Mouse (Mus musculus) layer of hippocampus, adult 2 months (tissue): Measurements from ENCODE around the gene Fer. TPM values are rescaled to one million over a fixed set of nuclear protein-coding genes. Genes with fewer than 3 reads are reported as not detected.

Source experiments
- DNase-seq, 2 experiments: peaks; one replicate each; pipeline ENCODE4 v3.0.0; 2022; ENCODE audit warnings: low spot score in 2 of 2
- H3K27ac ChIP-seq: fragments of 200-600 bp; 2 replicates; pipeline ENCODE4 v1.8.1; 2022
- H3K4me3 ChIP-seq: fragments of 200-600 bp; 2 replicates; pipeline ENCODE4 v1.8.1; 2022; ENCODE audit warnings: mild to moderate bottlenecking
- CTCF ChIP-seq: fragments of 200-600 bp; conservative IDR thresholded peaks from 2 replicates; pipeline ENCODE4 v1.8.1; 2022; ENCODE audit warnings: antibody characterized with exemption, mild to moderate bottlenecking, moderate library complexity
- total RNA-seq, 2 experiments: library from RNA; stranded (reverse); gene quantifications; 2 replicates each; pipeline ENCODE4 v1.2.3; 2021

Fer gene
- total RNA-seq, 2 experiments from 2014 or later, result 32.9 to 34.9 TPM

DNA sequence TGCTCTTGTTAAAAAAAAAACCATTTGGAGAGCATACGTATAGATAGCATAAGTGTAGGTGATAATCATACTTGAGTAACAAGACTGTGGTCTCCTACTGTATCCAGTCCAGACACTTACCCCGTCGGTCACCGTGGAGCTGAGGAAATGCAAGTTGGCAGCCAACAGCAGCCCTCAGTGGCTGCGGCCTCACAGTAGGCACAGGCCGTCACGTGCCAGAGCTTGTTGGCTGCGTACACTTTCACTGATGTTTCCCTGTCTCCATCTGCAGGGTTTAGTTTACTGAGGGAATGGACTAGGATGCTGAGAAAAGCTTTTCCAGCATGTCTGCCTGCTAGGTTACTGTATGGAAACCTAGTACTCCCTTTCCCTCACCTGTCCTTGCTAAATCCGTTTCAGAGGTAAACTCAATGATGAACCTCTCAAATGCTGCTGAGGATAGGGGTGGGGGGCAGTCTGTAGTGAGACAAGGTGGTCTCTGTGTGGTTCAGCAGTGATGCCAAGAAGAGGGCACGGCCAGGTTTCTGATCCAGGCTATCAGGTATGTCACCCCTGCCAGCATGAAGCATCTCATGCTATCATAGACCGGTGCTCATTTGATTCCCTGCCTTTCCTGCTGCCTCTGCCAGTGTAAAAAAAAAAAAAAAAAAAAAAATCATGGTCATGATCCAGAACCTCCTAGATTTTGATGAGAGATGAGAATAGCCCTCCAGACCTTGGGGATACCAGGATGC, 224.2 kb downstream of the Fer start:
- DNase-seq, result no peak
- H3K4me3 ChIP-seq, result no peak overlapping the region

DNA sequence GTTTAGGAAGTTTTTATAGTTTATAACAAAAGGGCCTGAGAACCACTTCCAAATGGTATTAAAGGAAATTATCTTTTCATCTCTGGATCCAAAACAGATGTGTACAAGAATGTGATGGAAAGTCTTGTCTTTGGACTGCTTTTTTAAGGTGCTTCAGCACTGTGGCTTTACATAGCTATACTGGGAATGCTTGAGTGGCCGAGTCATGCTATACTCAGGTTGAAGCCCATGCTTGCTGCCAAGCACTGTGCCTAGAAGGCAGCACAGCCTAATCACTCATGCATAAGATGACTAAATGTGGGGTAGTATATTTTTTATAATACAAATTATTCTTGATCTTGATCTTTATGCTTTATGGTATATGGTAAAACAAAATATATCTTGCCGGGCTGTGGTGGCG, 225.0 kb downstream of the Fer start:
- no peak for DNase-seq
- Histone ChIP-seq H3K27ac (no peak overlapping the region), H3K4me3 (no peak overlapping the region)
- no peak for TF ChIP-seq CTCF

More for the DNA sequence above, 224.2 kb downstream of the Fer start:
- no peak for TF ChIP-seq CTCF
- 0 out of 2 replicates have a peak overlapping the region, but pooled peaks have one; percentile 10 for H3K27ac ChIP-seq

DNA sequence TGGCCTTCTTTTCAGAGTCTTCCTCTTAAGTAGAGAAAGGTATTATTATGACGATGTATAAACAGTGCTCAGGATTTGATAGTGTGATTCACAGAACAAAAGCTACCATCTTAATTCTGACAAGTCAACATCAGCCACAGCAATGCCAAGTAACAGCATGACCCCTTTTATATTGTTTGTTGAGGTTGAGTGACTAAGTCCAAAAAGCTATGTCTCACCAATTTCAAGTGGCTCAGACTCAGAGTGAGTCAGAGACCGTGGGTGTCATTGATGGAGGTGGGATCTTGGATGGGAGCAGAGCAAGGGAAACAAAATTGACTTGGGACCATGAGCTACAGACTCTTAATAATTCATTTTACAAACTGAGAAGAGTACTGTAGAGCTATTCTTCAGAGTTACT, 230.9 kb downstream of the Fer start:
- no peak for TF ChIP-seq CTCF
- no peak for DNase-seq

DNA sequence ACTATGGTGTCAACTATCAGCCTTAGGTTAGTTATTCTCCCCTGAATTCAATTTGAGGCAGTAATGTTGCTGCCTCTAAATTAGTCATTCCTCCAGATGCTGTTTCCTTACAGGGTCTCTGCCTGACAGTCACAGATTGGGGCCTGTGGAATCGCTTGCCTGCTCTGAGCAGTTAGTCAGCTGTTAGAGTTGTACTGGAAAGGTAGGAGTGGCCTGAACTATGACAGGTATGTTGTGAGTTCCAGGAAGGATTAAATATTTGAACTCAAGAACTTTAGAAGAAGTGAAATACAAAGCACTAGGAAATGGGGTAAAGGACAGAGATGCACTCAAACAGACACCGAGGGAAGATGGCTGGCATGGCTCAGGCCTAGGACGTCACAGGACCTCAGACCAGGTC, 233.9 kb downstream of the Fer start:
- no peak for DNase-seq
- Histone ChIP-seq H3K27ac (no peak overlapping the region), H3K4me3 (no peak overlapping the region)
- TF ChIP-seq CTCF, result no peak

More for the DNA sequence above, 230.9 kb downstream of the Fer start:
- Histone ChIP-seq H3K27ac (no peak overlapping the region), H3K4me3 (no peak overlapping the region)

DNA sequence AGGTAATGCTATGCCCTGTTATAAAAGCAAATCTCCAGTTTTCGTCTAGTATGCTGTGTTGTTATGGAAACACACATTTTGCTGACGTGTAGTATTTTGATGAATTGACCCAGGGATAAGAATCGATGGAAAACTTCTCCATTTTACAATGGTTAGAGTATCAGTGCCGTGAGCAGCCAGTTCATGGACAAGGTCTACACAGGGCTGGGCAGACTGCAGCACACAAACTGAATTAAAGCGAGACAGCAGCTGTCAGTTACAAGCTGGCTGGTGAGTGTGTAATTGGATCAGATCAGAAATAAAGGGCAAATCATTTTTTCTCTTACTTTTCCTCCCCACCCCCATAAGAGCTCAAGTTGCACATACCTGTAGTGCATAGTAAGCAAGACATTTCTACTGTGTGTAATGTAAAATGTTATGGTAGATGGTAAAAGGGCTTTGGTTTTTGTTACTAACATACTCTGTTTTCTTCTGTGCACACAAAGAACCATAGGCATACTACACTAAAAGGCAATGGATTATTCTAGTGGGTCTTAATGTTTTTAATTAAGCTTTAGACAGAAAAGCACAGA, 235.0 kb downstream of the Fer start:
- no peak for TF ChIP-seq CTCF
- H3K4me3 ChIP-seq, result no peak overlapping the region
- no peak for DNase-seq
- 0 out of 2 replicates have a peak overlapping the region, but pooled peaks have one; percentile 14 for H3K27ac ChIP-seq

DNA sequence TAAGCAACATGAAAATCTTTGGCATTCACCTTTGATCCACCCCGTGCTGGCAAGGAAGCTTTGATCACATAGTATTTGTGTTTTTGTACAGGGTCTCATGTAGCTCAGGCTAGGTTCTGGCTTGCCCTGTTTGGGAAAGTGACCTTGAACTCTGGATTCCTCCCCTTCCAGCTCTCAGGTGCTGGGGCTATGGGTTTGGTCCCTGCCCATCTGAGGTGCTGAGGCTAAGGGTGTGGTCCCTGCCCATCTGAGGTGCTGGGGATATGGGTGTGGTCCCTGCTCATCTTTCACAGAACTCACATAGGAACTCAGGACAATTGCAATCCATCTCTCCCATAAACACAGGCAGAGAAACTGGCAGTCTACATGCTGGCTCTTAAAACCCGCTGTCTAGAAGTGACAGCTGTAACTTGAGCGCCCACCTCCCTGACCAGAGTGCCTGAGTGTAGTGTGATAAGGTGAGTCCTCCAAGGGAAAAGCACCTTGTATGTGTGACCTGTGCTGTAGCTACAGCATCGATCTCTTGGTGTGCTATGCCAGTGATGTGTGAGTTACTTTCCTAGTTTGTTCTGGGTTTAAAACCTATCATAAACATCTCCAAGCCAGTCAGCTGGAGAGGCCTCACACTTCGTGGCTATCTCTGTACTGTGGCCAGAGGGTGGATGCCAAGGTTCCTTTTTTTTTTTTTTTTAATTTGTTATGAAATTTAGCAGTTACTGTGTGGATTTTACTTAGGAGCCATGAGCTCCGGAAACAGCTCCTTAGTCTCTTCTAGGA, 236.7 kb downstream of the Fer start:
- no peak overlapping the region for H3K4me3 ChIP-seq
- TF ChIP-seq CTCF, result no peak
- no peak for DNase-seq
- no peak overlapping the region for H3K27ac ChIP-seq

DNA sequence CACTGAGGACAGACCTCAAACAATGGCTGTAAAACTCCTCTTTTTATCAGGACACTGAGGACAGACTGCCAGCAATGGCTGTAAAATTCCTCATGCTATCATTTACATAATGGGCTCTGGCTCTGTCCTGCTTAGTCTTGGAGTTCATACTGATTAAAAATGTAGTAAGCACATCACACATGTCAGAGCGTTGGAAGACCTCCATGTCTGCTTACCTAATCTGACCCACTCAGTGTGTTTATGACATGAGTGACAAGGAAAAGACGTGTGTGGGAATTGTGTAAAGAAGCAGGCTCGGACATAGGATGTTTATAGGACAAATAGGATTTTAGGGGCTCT, 237.3 kb downstream of the Fer start:
- no peak for DNase-seq
- TF ChIP-seq CTCF, result no peak

DNA sequence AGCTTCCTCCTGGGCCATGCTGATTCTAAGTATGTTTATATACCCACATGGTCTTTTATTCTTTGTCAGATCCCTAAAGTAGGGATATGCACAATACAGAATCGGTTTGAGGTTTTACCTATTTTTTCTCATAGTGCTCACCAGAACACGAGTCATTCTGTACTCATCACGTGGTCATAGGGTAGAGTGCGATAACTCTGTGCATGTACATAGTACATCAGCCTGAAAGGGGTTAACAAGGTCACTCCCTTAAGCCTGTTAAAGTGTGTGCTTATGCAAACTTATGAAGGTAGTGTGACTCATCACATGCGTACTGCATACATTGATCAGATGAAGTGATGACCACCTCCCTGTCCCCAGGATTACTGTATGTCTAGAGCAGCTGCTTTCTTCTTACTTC, 245.9 kb downstream of the Fer start:
- Histone ChIP-seq H3K4me3 (no peak overlapping the region), H3K27ac (no peak overlapping the region)
- TF ChIP-seq CTCF, result no peak
- DNase-seq, result no peak

More for the DNA sequence above, 237.3 kb downstream of the Fer start:
- Histone ChIP-seq H3K4me3 (no peak overlapping the region), H3K27ac (no peak overlapping the region)

DNA sequence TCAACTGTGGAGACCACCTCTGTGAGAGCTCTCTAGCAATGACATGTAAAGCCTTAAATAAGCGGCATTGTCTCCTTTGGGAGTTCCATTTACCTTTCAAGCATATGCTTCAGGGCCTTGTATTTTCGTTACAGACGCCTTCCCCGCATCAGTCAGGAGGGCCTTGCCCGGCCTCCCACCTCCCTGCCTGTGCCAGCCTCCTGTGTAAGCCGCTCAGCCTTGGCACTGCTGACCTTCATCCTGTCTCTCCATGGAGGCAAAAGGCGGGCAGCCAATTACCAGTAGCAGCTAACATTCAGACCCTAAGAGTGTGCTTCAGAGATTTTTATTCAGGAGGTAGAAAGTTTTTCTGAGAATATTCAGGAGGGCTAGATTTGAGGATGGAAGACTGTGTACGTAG, 247.0 kb downstream of the Fer start:
- TF ChIP-seq CTCF, result no peak
- Histone ChIP-seq H3K27ac (no peak overlapping the region), H3K4me3 (no peak overlapping the region)
- no peak for DNase-seq

DNA sequence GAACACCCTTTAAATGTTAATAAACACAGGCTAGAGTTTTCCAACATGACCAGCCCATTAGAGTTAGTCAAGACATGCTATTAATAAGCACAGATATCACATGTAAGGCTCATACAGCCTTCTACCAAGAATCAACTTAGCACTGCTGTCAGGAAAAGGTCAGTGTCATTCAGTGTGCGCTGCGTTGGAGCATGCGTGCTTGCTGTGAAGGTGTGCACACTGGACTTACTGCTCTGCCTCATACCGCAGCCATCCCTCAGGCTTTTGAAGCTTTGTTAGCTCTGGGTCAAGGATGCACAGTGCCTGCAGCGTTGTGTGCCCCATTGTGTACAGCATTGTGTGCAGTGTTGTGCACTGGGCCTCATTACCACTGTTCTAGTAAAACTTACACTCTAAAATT, 250.8 kb downstream of the Fer start:
- DNase-seq, result no peak
- H3K4me3 ChIP-seq, result no peak overlapping the region
- H3K27ac ChIP-seq, result no peak overlapping the region
- TF ChIP-seq CTCF, result no peak

DNA sequence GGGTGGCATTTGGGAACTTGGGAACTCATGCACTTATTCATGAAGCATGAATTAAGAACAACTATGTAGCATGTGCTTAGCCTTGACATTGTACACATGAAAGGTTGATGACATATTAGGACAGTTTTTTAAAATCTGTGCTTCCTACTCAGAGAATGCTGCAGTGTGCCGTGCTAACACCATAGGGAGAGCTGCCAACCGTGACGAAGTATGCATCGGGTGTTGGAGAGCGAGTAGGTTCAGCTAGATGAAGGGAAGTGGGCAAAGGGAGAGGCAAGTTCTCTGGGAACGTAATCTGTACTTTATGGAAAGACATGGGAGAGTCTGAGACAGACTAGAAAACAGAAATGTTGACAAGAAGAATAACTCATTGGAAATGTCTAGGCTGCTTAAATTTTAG, 253.9 kb downstream of the Fer start:
- no peak for TF ChIP-seq CTCF
- H3K27ac ChIP-seq, result no peak overlapping the region
- H3K4me3 ChIP-seq, result no peak overlapping the region
- no peak for DNase-seq

DNA sequence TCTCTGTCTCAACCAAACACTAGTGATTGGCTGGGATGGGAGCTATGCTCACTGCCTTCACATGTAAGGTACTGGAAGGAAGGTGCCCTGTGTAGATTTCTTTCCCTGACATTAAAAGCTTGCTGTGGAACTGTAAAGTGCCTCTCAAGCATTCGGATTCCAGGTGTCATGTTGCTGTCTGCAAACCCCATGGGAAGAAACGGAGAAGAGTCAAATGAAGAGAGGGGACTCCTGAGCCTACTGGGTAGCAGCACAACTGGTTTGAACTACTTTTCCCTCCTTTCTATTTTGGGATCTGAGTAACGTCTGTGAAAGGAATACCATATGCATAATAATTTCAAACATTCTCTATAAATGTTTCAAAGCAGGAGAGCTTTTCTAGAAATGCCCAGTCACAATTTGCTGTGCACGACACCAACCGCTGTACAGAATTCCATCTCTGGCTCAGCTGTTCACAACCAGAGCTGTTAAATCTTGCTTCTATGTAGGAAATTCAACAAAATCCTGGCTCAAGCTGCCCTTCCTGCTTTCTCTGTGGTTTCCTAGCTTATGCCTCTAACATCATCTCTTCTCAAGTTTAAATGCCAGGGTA, 256.9 kb downstream of the Fer start:
- no peak for TF ChIP-seq CTCF
- Histone ChIP-seq H3K4me3 (no peak overlapping the region), H3K27ac (no peak overlapping the region)
- no peak for DNase-seq

DNA sequence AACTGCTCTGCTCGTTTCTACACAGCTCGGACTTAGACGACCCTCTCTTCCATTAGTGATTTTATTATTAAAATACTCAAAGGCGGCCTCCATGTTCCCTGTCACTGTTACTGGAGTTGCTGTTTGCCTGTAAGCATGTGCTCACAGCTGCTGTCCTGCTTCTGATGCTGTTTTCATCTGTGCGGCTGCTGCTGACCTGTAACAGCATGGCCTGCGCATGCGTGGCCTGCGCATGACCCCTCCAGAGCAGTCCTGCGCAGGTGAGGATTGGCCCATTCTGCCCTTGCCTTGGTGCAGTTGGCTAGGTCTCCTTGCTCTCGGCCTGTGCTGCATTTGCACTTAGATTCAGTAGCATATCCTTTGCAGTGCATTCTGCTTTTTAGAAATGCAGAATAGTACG, 259.7 kb downstream of the Fer start:
- TF ChIP-seq CTCF, result no peak
- H3K4me3 ChIP-seq, result no peak overlapping the region
- H3K27ac ChIP-seq, result no peak overlapping the region
- DNase-seq, result no peak

DNA sequence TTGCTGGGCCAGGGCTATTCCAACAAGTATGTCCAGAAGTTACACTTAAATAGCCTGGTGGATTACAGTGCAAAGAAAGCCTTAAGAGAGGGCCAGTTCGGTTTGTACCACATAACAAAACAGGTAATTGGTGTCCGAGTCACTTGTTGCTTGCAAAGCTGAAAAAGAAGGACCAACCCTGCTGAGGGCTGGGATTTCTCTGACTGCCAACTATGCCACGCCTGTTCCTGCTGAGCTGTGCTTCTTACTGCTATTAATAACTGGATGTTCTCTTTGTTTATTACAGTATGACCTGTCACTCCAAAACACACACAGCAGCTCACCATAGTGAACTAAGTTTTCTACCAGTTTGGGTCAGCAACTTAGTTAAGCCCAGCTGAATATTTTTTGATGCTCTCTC, 260.9 kb downstream of the Fer start:
- Histone ChIP-seq H3K27ac (no peak overlapping the region), H3K4me3 (no peak overlapping the region)
- no peak for TF ChIP-seq CTCF
- no peak for DNase-seq
